Mouse (Mus musculus) thymus, adult 18-20 months (tissue): ENCODE data around the gene Ndufb5.
"Not testable (repeated sequence)": the region's sequence is repeated elsewhere in the genome, so short reads cannot be mapped to it uniquely, and the experiment has no call there.

Experiments used
- DNase-seq, 2 experiments: peaks; one replicate each; pipeline ENCODE4 v3.0.0; 2022; ENCODE audit warnings: mixed read lengths in 2 of 2

The Ndufb5 gene

GRCm38 (mm10) chr3:32737172-32737655, 424 bp downstream of the Ndufb5 start, which contains the start of gene Mrpl47:
Mrpl47 (minus strand) TSS chr3:32737605.
- DNase-seq, result no peak

DNA sequence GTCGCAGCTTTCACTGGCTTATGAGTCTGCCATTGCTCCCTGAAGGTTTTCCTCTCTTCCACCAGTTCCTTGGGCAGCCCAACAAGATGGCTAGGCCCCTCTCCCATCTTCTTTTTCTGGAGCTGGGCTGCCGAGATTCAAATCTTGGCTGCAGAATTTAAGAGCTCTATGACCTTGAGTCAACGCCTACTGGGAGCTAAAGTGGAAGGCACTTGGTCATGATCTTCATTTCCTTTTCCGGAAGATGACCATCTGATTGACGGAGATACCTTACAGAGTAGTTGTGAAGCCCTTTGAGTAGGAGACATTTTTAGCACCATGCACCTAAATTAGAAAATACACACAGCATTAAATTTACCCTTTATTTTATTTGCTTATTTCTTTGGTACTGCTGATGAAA, 1.8 kb downstream of the Ndufb5 start:
- DNase-seq, result no peak

DNA sequence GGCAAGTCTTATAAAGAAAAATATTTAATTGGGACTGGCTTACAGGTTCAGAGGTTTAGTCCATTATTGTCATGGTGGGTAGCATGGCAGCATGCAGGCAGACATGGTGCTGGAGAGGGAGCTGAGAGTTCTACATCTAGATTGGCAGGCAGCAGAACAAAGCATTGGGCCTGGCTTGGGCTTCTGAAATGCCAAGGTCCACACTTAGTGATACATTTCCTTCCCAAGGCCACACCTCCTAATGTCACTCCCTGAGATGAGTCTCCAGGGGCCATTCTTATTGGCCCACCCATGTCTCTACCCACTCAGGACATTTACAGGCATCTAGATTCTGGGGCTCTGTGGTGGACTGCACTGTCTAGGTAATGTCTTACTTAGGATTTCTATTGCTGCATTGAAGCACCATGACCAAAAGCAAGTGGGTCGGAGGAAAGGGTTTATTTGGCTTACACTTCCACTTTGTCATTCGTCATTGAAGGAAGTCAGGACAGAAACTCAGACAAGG, 5.5 kb downstream of the Ndufb5 start:
- DNase-seq, result no peak

DNA sequence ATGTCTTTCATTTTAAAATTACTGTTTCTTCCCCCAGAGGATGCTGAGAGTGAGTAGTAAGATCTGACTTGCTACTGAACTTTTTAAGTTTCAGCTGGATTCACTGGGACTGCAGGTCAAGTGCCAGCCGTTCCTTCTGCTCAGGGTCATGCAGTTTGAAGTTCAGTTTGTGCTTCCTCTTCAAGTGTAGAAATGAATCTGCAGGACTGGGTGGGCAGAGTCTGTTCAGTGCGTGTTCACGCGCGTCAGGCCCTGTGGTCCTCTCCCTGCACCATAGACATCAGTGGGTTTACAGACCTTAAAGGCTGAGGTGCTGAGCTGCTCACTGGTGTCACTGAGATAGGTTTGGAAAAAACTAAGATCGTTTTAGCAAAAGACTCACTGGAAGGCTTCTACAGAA, 8.2 kb downstream of the Ndufb5 start:
- DNase-seq, result no peak

GRCm38 (mm10) chr3:32745426-32745825, 8.6 kb downstream of the Ndufb5 start:
- DNase-seq, result not testable (repeated sequence)

DNA sequence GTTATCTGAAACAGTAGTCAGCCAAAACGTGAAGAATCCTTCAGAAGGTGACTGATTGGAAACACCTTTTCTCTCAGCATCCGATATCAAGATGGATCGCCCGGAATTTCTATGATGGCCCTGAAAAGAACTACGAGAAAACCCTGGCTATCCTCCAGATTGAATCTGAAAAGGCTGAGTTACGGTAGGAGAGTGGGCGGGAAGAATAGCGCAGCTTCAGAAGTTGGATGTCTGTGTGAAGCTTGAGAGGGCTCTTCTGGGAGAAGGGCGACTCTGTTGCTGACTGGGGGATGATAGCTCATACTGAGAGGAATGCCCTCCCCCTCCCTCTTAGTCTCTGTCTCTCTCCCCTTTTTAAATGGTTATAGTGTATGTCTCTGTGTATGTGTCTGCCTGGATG, 11.6 kb downstream of the Ndufb5 start:
- DNase-seq, result no peak

GRCm38 (mm10) chr3:32749820-32750579, 13.2 kb downstream of the Ndufb5 start:
- DNase-seq, result no peak

DNA sequence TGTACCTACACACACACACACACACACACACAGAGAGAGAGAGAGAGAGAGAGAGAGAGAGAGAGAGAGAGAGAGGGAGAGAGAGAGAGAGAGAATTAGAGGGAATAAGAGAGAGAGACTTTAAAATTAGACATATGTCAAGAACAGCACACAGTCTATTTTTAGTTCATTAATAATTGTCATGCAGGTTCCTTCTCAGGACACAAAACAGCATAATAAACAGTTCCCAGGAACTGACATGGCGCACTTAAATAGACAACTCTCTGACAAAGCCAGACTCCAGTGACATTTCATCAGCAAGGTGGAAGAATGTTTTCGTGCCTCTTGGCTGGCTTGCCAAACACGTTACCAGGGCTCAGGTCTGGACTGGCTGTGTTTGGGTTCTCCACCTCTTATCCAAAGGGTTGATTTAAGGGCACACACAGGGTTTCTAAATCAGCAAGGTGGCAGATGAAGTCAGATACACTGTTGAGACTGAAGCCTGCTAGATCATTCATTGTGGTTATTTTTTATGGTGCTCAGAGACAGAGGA, 17.7 kb downstream of the Ndufb5 start:
- no peak for DNase-seq

GRCm38 (mm10) chr3:32759212-32759611, 22.4 kb downstream of the Ndufb5 start:
- DNase-seq, result no peak

DNA sequence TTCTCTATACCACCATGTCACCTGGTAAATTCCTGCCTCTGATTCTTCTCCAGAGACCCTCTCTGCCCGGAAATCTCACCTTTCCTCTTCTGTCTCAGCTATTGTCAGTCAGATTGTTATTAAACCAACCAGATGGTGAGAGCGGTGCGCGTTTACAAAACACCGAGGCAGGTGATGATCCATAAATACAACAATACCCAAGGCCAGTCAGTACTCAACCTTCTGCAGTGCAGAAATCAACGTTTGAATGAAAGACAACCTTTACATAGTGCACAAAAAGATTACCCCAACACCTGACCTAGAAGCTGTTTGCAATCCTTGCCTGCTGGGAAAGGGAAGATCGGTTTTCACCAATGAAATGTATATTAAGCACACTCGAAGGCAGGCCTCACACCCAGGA, 26.2 kb downstream of the Ndufb5 start:
- DNase-seq, result no peak

GRCm38 (mm10) chr3:32763902-32764301, 27.1 kb downstream of the Ndufb5 start:
- no peak for DNase-seq

DNA sequence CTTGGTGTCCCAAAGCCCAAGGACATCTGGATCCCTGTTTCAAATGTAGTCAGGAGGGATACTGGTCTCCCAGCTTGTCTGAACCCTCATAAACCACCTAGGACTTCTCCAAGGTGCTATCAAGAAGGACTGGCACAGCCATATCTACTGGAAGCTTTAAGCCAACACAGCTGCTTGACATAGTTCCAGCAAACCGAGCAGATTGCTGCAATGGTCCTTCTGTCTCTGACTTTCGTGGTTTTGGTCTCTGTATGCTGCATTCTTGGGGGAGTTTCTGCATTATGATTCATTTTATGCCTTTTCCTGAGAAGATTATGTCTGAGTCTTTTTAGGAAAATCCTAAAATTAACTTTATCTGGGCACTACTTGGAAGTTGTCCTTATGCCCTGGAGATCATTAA, 34.0 kb downstream of the Ndufb5 start:
- DNase-seq, result no peak
